Mouse (Mus musculus): ENCODE results near the gene Trafd1. TPM values are rescaled to one million over a fixed set of nuclear protein-coding genes. Genes with fewer than 3 reads are reported as not detected.

The Trafd1 gene
- 76.7 and 84.7 TPM in 2 replicates for polyA plus RNA-seq (2014; fragmentation: Nextera tagmentation; extraction: Ambion mirVana)

GRCm38 (mm10) chr5:121385461-121386119 lies at the start of gene Trafd1:
Gene Trafd1 (minus strand): TSS chr5:121385632.
- ATAC-seq (ENCODE audit: low FRiP score) (peak; percentile 95), DNase-seq (ENCODE audit: low spot score) (peak; percentile 94)
- Histone ChIP-seq H3K27me3 (ENCODE audit: control insufficient read depth, insufficient read depth, low read length) (no peaks in the 10 kb centered on the region), H3K9me3 (ENCODE audit: control insufficient read depth, low read length) (peaks cover 4% of the 10 kb centered on the region; the same call in 1 of the 2 replicates), H3K4me3 (ENCODE audit: low read depth, low read length) (peak within 1 kb of the TSS; percentile 82), H3K36me3 (ENCODE audit: control insufficient read depth, insufficient read depth, low read length) (0 out of 2 replicates have a peak, but pooled peaks cover 7% of the 10 kb centered on the region), H3K4me2 (replicated peaks; ENCODE audit: low read depth, low read length) (peak within 1 kb of the TSS; percentile 50), H3K4me1 (replicated peaks; ENCODE audit: control insufficient read depth, insufficient read depth, low read length) (no peaks in the 10 kb centered on the region), H3K9ac (ENCODE audit: low read depth, low read length) (peak within 1 kb of the TSS; percentile 77), H3K27ac (ENCODE audit: low read depth, low read length) (peak within 1 kb of the TSS; percentile 79)
- WGBS: under 1% methylated on average over 32 of the region's 45 CpGs

GRCm38 (mm10) chr5:121428954-121429353 lies 43.5 kb upstream of the Trafd1 start:
- Histone ChIP-seq H3K4me1 (replicated peaks; ENCODE audit: control insufficient read depth, insufficient read depth, low read length) (no peaks in the 10 kb centered on the region), H3K4me2 (replicated peaks; ENCODE audit: low read depth, low read length) (no peak overlapping the region), H3K27ac (ENCODE audit: low read depth, low read length) (no peak overlapping the region), H3K9ac (ENCODE audit: low read depth, low read length) (no peak overlapping the region), H3K4me3 (ENCODE audit: low read depth, low read length) (no peak overlapping the region), H3K27me3 (ENCODE audit: control insufficient read depth, insufficient read depth, low read length) (no peaks in the 10 kb centered on the region), H3K9me3 (ENCODE audit: control insufficient read depth, low read length) (no peaks in the 10 kb centered on the region), H3K36me3 (ENCODE audit: control insufficient read depth, insufficient read depth, low read length) (peaks cover 15% of the 10 kb centered on the region)
- DNase-seq (ENCODE audit: low spot score) (no peak), ATAC-seq (ENCODE audit: low FRiP score) (no peak)
- 97% methylated on average over 3 of the region's 3 CpGs for WGBS

GRCm38 (mm10) chr5:121423297-121423696 lies 37.9 kb upstream of the Trafd1 start:
- Histone ChIP-seq H3K4me2 (replicated peaks; ENCODE audit: low read depth, low read length) (no peak overlapping the region), H3K27ac (ENCODE audit: low read depth, low read length) (no peak overlapping the region), H3K4me3 (ENCODE audit: low read depth, low read length) (no peak overlapping the region), H3K4me1 (replicated peaks; ENCODE audit: control insufficient read depth, insufficient read depth, low read length) (no peaks in the 10 kb centered on the region), H3K36me3 (ENCODE audit: control insufficient read depth, insufficient read depth, low read length) (peaks cover 8% of the 10 kb centered on the region), H3K27me3 (ENCODE audit: control insufficient read depth, insufficient read depth, low read length) (no peaks in the 10 kb centered on the region), H3K9ac (ENCODE audit: low read depth, low read length) (no peak overlapping the region), H3K9me3 (ENCODE audit: control insufficient read depth, low read length) (no peaks in the 10 kb centered on the region)
- no peak for ATAC-seq (ENCODE audit: low FRiP score)
- 92% methylated on average over 10 of the region's 10 CpGs for WGBS
- no peak for DNase-seq (ENCODE audit: low spot score)

- Histone ChIP-seq H3K4me3 (ENCODE audit: low read depth, low read length) (no peak overlapping the region), H3K27me3 (ENCODE audit: control insufficient read depth, insufficient read depth, low read length) (no peaks in the 10 kb centered on the region), H3K9ac (ENCODE audit: low read depth, low read length) (no peak overlapping the region), H3K4me2 (replicated peaks; ENCODE audit: low read depth, low read length) (no peak overlapping the region), H3K27ac (ENCODE audit: low read depth, low read length) (no peak overlapping the region), H3K4me1 (replicated peaks; ENCODE audit: control insufficient read depth, insufficient read depth, low read length) (no peaks in the 10 kb centered on the region), H3K9me3 (ENCODE audit: control insufficient read depth, low read length) (no peaks in the 10 kb centered on the region), H3K36me3 (ENCODE audit: control insufficient read depth, insufficient read depth, low read length) (peaks cover 10% of the 10 kb centered on the region)
- ATAC-seq (ENCODE audit: low FRiP score) (no peak), DNase-seq (ENCODE audit: low spot score) (no peak)
- 93% methylated on average over 6 of the region's 6 CpGs for WGBS
These were observed 37.4 kb upstream of the Trafd1 start for GRCm38 (mm10) chr5:121422787-121423186.

- Histone ChIP-seq H3K4me1 (replicated peaks; ENCODE audit: control insufficient read depth, insufficient read depth, low read length) (no peaks in the 10 kb centered on the region), H3K27me3 (ENCODE audit: control insufficient read depth, insufficient read depth, low read length) (no peaks in the 10 kb centered on the region), H3K9ac (ENCODE audit: low read depth, low read length) (no peak overlapping the region), H3K27ac (ENCODE audit: low read depth, low read length) (no peak overlapping the region), H3K4me3 (ENCODE audit: low read depth, low read length) (no peak overlapping the region), H3K36me3 (ENCODE audit: control insufficient read depth, insufficient read depth, low read length) (peaks cover 18% of the 10 kb centered on the region), H3K4me2 (replicated peaks; ENCODE audit: low read depth, low read length) (no peak overlapping the region), H3K9me3 (ENCODE audit: control insufficient read depth, low read length) (no peaks in the 10 kb centered on the region)
- DNase-seq (ENCODE audit: low spot score) (no peak), ATAC-seq (ENCODE audit: low FRiP score) (no peak)
- WGBS: 96% methylated on average over 9 of the region's 9 CpGs
These were observed 35.3 kb upstream of the Trafd1 start for GRCm38 (mm10) chr5:121420721-121421120.

GRCm38 (mm10) chr5:121410975-121411374 lies 25.5 kb upstream of the Trafd1 start:
- H3K27ac ChIP-seq (ENCODE audit: low read depth, low read length): no peak overlapping the region
- no peaks in the 10 kb centered on the region for H3K4me1 ChIP-seq (replicated peaks; ENCODE audit: control insufficient read depth, insufficient read depth, low read length)
- ATAC-seq (ENCODE audit: low FRiP score): no peak
- H3K4me3 ChIP-seq (ENCODE audit: low read depth, low read length): no peak overlapping the region
- WGBS: 98% methylated on average over 4 of the region's 4 CpGs
- peaks cover 10% of the 10 kb centered on the region for H3K36me3 ChIP-seq (ENCODE audit: control insufficient read depth, insufficient read depth, low read length)
- no peaks in the 10 kb centered on the region for H3K9me3 ChIP-seq (ENCODE audit: control insufficient read depth, low read length)
- H3K4me2 ChIP-seq (replicated peaks; ENCODE audit: low read depth, low read length): no peak overlapping the region
- no peaks in the 10 kb centered on the region for H3K27me3 ChIP-seq (ENCODE audit: control insufficient read depth, insufficient read depth, low read length)
- no peak overlapping the region for H3K9ac ChIP-seq (ENCODE audit: low read depth, low read length)
- DNase-seq (ENCODE audit: low spot score): no peak

- peaks cover 4% of the 10 kb centered on the region; the same call in 1 of the 2 replicates for H3K36me3 ChIP-seq (ENCODE audit: control insufficient read depth, insufficient read depth, low read length)
- ATAC-seq (ENCODE audit: low FRiP score): no peak
These were observed 22.4 kb upstream of the Trafd1 start for GRCm38 (mm10) chr5:121407856-121408255.

GRCm38 (mm10) chr5:121400849-121401248 lies 15.4 kb upstream of the Trafd1 start:
- no peak for ATAC-seq (ENCODE audit: low FRiP score)
- Histone ChIP-seq H3K4me1 (replicated peaks; ENCODE audit: control insufficient read depth, insufficient read depth, low read length) (no peaks in the 10 kb centered on the region; the same call in 1 of the 2 replicates), H3K4me3 (ENCODE audit: low read depth, low read length) (no peak overlapping the region), H3K9me3 (ENCODE audit: control insufficient read depth, low read length) (no peaks in the 10 kb centered on the region), H3K27ac (ENCODE audit: low read depth, low read length) (no peak overlapping the region), H3K27me3 (ENCODE audit: control insufficient read depth, insufficient read depth, low read length) (no peaks in the 10 kb centered on the region), H3K4me2 (replicated peaks; ENCODE audit: low read depth, low read length) (no peak overlapping the region), H3K36me3 (ENCODE audit: control insufficient read depth, insufficient read depth, low read length) (no peaks in the 10 kb centered on the region), H3K9ac (ENCODE audit: low read depth, low read length) (no peak overlapping the region)
- 88% methylated on average over 5 of the region's 5 CpGs for WGBS
- DNase-seq (ENCODE audit: low spot score): no peak

More at GRCm38 (mm10) chr5:121407856-121408255, 22.4 kb upstream of the Trafd1 start:
- no peak overlapping the region for H3K4me2 ChIP-seq (replicated peaks; ENCODE audit: low read depth, low read length)
- H3K4me1 ChIP-seq (replicated peaks; ENCODE audit: control insufficient read depth, insufficient read depth, low read length): no peaks in the 10 kb centered on the region
- H3K9me3 ChIP-seq (ENCODE audit: control insufficient read depth, low read length): no peaks in the 10 kb centered on the region
- H3K27me3 ChIP-seq (ENCODE audit: control insufficient read depth, insufficient read depth, low read length): no peaks in the 10 kb centered on the region
- H3K4me3 ChIP-seq (ENCODE audit: low read depth, low read length): no peak overlapping the region
- H3K9ac ChIP-seq (ENCODE audit: low read depth, low read length): no peak overlapping the region
- DNase-seq (ENCODE audit: low spot score): no peak
- no peak overlapping the region for H3K27ac ChIP-seq (ENCODE audit: low read depth, low read length)
- 91% methylated on average over 8 of the region's 8 CpGs for WGBS

GRCm38 (mm10) chr5:121400064-121400463 lies 14.6 kb upstream of the Trafd1 start:
- WGBS: 74% methylated on average over 5 of the region's 5 CpGs
- Histone ChIP-seq H3K36me3 (ENCODE audit: control insufficient read depth, insufficient read depth, low read length) (no peaks in the 10 kb centered on the region), H3K9ac (ENCODE audit: low read depth, low read length) (no peak overlapping the region)

More at GRCm38 (mm10) chr5:121400064-121400463, 14.6 kb upstream of the Trafd1 start:
- no peak overlapping the region for H3K4me2 ChIP-seq (replicated peaks; ENCODE audit: low read depth, low read length)
- no peaks in the 10 kb centered on the region for H3K27me3 ChIP-seq (ENCODE audit: control insufficient read depth, insufficient read depth, low read length)
- no peak overlapping the region for H3K27ac ChIP-seq (ENCODE audit: low read depth, low read length)
- DNase-seq (ENCODE audit: low spot score) (no peak), ATAC-seq (ENCODE audit: low FRiP score) (no peak)
- H3K9me3 ChIP-seq (ENCODE audit: control insufficient read depth, low read length): no peaks in the 10 kb centered on the region
- H3K4me3 ChIP-seq (ENCODE audit: low read depth, low read length): no peak overlapping the region
- no peaks in the 10 kb centered on the region; the same call in 1 of the 2 replicates for H3K4me1 ChIP-seq (replicated peaks; ENCODE audit: control insufficient read depth, insufficient read depth, low read length)
